In genomic region chr13:74363859-74364235, GRCm38 (mm10) we compare ENCODE assay signal across 11 mouse cellular contexts. TPM values are rescaled to one million over a fixed set of nuclear protein-coding genes. Genes with fewer than 3 reads are reported as not detected.
A peak's percentile ranks its signal among the peaks of the same experiment; 100 is the strongest.
DNase-seq lines count a peak whose midpoint lies in the region; ATAC-seq and TF ChIP-seq lines count a peak whose summit lies in the region.
"Had no signal": no experiment of that assay in that cellular context is flagged by ENCODE, and none has a peak within 500 bp of the region (broad histone marks: within the 10 kb centered on the region; RNA-seq: fewer than 3 reads in every experiment).

Gene Lrrc14b (minus strand): TSS chr13:74364005.

- no peak within 1 kb of the TSS for H3K4me2 ChIP-seq in hindbrain, embryonic 15.5 days
- no peak within 1 kb of the TSS for H3K4me2 ChIP-seq in hindbrain, embryonic 12.5 days (replicated peaks)
- no peak within 1 kb of the TSS for H3K4me2 ChIP-seq in limb, embryonic 14.5 days (replicated peaks; ENCODE audit: low read depth, low read length, severe bottlenecking)
- H3K4me2 ChIP-seq in hindbrain, embryonic 13.5 days = no peak within 1 kb of the TSS
- H3K4me2 ChIP-seq in intestine, postnatal 0 days (replicated peaks; ENCODE audit: low read depth) = no peak within 1 kb of the TSS
- H3K4me2 ChIP-seq: embryonic facial prominence, embryonic 13.5 days; midbrain, embryonic 12.5 days had no signal

- H3K4me1 ChIP-seq in hindbrain, embryonic 15.5 days (replicated peaks) = no peaks in the 10 kb centered on the region
- H3K4me1 ChIP-seq in hindbrain, embryonic 12.5 days = no peaks in the 10 kb centered on the region
- no peaks in the 10 kb centered on the region for H3K4me1 ChIP-seq in limb, embryonic 14.5 days (ENCODE audit: control insufficient read depth, insufficient read depth, low read length)
- H3K4me1 ChIP-seq in hindbrain, embryonic 13.5 days (replicated peaks) = no peaks in the 10 kb centered on the region
- H3K4me1 ChIP-seq in intestine, postnatal 0 days (replicated peaks; ENCODE audit: control insufficient read depth, insufficient read depth, low read length) = no peaks in the 10 kb centered on the region
- H3K4me1 ChIP-seq: embryonic facial prominence, embryonic 13.5 days; midbrain, embryonic 12.5 days had no signal

- H3K9ac ChIP-seq in hindbrain, embryonic 15.5 days = no peak within 1 kb of the TSS
- H3K9ac ChIP-seq in hindbrain, embryonic 12.5 days = no peak within 1 kb of the TSS
- no peak within 1 kb of the TSS for H3K9ac ChIP-seq in limb, embryonic 14.5 days (ENCODE audit: low read depth, low read length, severe bottlenecking)
- H3K9ac ChIP-seq in hindbrain, embryonic 13.5 days = no peak within 1 kb of the TSS
- no peak within 1 kb of the TSS for H3K9ac ChIP-seq in intestine, postnatal 0 days (ENCODE audit: low read depth, low read length)
- H3K9ac ChIP-seq: embryonic facial prominence, embryonic 13.5 days; midbrain, embryonic 12.5 days had no signal

- 0 out of 2 replicates have a peak, but pooled peaks have one; percentile 7 for ATAC-seq in hindbrain, embryonic 15.5 days (ENCODE audit: low FRiP score, low read depth)
- no peak for ATAC-seq in hindbrain, embryonic 12.5 days (ENCODE audit: low FRiP score)
- no peak for ATAC-seq in limb, embryonic 14.5 days (ENCODE audit: low FRiP score, low read depth)
- ATAC-seq in CD4-positive, CD25-positive, alpha-beta regulatory T cell, adult 4 months = no peak
- no peak for ATAC-seq in hindbrain, embryonic 13.5 days (ENCODE audit: low FRiP score)
- ATAC-seq in intestine, postnatal 0 days = no peak; the same call in 1 of the 2 replicates

- peak; percentile 31 to 58 for DNase-seq in adrenal gland, postnatal 36 days
- DNase-seq in heart, adult 11 months = peak; percentile 97
- peak; percentile 22 for DNase-seq in limb, embryonic 14.5 days (ENCODE audit: low spot score)

- TF ChIP-seq POLR2A in limb, embryonic 14.5 days (IDR thresholded peaks at IDR 0.05; ENCODE audit: borderline replicate concordance, extremely low read depth, insufficient read depth, insufficient read length) = no peak

- H3K27me3 ChIP-seq in hindbrain, embryonic 15.5 days = no peaks in the 10 kb centered on the region
- H3K27me3 ChIP-seq in hindbrain, embryonic 12.5 days = no peaks in the 10 kb centered on the region
- no peaks in the 10 kb centered on the region for H3K27me3 ChIP-seq in limb, embryonic 14.5 days (ENCODE audit: control insufficient read depth, insufficient read depth, low read length)
- no peaks in the 10 kb centered on the region for H3K27me3 ChIP-seq in hindbrain, embryonic 13.5 days
- H3K27me3 ChIP-seq in intestine, postnatal 0 days (replicated peaks; ENCODE audit: control insufficient read depth, insufficient read depth, low read length) = no peaks in the 10 kb centered on the region
- H3K27me3 ChIP-seq: CH12.LX; embryonic facial prominence, embryonic 13.5 days; midbrain, embryonic 12.5 days had no signal

- no peak within 1 kb of the TSS for H3K4me3 ChIP-seq in hindbrain, embryonic 15.5 days
- no peak within 1 kb of the TSS for H3K4me3 ChIP-seq in hindbrain, embryonic 12.5 days
- no peak within 1 kb of the TSS for H3K4me3 ChIP-seq in limb, embryonic 14.5 days (replicated peaks; ENCODE audit: low read length)
- no peak within 1 kb of the TSS for H3K4me3 ChIP-seq in hindbrain, embryonic 13.5 days
- no peak within 1 kb of the TSS for H3K4me3 ChIP-seq in intestine, postnatal 0 days (ENCODE audit: low read depth, low read length)
- H3K4me3 ChIP-seq: embryonic facial prominence, embryonic 13.5 days; midbrain, embryonic 12.5 days had no signal

- H3K27ac ChIP-seq in hindbrain, embryonic 15.5 days (replicated peaks) = no peak within 1 kb of the TSS
- H3K27ac ChIP-seq in hindbrain, embryonic 12.5 days = no peak within 1 kb of the TSS
- no peak within 1 kb of the TSS for H3K27ac ChIP-seq in limb, embryonic 14.5 days (replicated peaks; ENCODE audit: low read depth, low read length)
- H3K27ac ChIP-seq in hindbrain, embryonic 13.5 days = no peak within 1 kb of the TSS
- no peak within 1 kb of the TSS for H3K27ac ChIP-seq in intestine, postnatal 0 days (ENCODE audit: low read depth, low read length)
- H3K27ac ChIP-seq: embryonic facial prominence, embryonic 13.5 days; midbrain, embryonic 12.5 days had no signal

- no peaks in the 10 kb centered on the region for H3K9me3 ChIP-seq in hindbrain, embryonic 15.5 days
- H3K9me3 ChIP-seq in hindbrain, embryonic 12.5 days (replicated peaks) = no peaks in the 10 kb centered on the region
- H3K9me3 ChIP-seq in limb, embryonic 14.5 days (ENCODE audit: control insufficient read depth, low read length) = no peaks in the 10 kb centered on the region
- no peaks in the 10 kb centered on the region for H3K9me3 ChIP-seq in hindbrain, embryonic 13.5 days
- no peaks in the 10 kb centered on the region for H3K9me3 ChIP-seq in intestine, postnatal 0 days (ENCODE audit: control insufficient read depth)
- H3K9me3 ChIP-seq: embryonic facial prominence, embryonic 13.5 days; midbrain, embryonic 12.5 days had no signal

- H3K36me3 ChIP-seq in hindbrain, embryonic 15.5 days = peaks cover 19% of the 10 kb centered on the region
- peaks cover 20% of the 10 kb centered on the region for H3K36me3 ChIP-seq in hindbrain, embryonic 12.5 days
- H3K36me3 ChIP-seq in limb, embryonic 14.5 days (ENCODE audit: control insufficient read depth, insufficient read depth, low read length) = peaks cover 25% of the 10 kb centered on the region
- peaks cover 45% of the 10 kb centered on the region for H3K36me3 ChIP-seq in hindbrain, embryonic 13.5 days
- peaks cover 15% of the 10 kb centered on the region for H3K36me3 ChIP-seq in intestine, postnatal 0 days (ENCODE audit: control insufficient read depth, insufficient read depth)

- TF ChIP-seq CTCF in intestine, postnatal 0 days (IDR thresholded peaks at IDR 0.05; ENCODE audit: low read depth) = no peak

- WGBS in hindbrain, embryonic 15.5 days = 71% methylated on average over 8 of the region's 8 CpGs
- 85% methylated on average over 8 of the region's 8 CpGs for WGBS in hindbrain, embryonic 12.5 days
- WGBS in limb, embryonic 14.5 days = 78% methylated on average over 8 of the region's 8 CpGs
- WGBS in hindbrain, embryonic 13.5 days = 81% methylated on average over 8 of the region's 8 CpGs
- 65% methylated on average over 8 of the region's 8 CpGs for WGBS in intestine, postnatal 0 days

RNA-seq across cellular contexts. Expression of gene Lrrc14b, which starts in this region (rescaled TPM):
- not detected in 2 replicates for polyA plus RNA-seq in hindbrain, embryonic 15.5 days (2015; fragmentation: Nextera tagmentation; extraction: Ambion mirVana)
- polyA plus RNA-seq in hindbrain, embryonic 12.5 days (2016; fragmentation: Nextera tagmentation; extraction: Ambion mirVana) = not detected in 2 replicates
- under 1 TPM; 0.23 to 0.36 TPM for total RNA-seq in adrenal gland, postnatal 36 days (2021)
- 0.58 TPM in 2 replicates for polyA plus RNA-seq in limb, embryonic 14.5 days (2012; rRNA removed)
- not detected in 2 replicates for polyA plus RNA-seq in limb, embryonic 14.5 days (2014; fragmentation: Nextera tagmentation; extraction: Ambion mirVana)
- not detected for polyA plus RNA-seq in CD4-positive, CD25-positive, alpha-beta regulatory T cell, adult 4 months (2017; shearing (Covaris generic))
- polyA plus RNA-seq in hindbrain, embryonic 13.5 days (2015; fragmentation: Nextera tagmentation; extraction: Ambion mirVana) = not detected in 2 replicates
- not detected in 2 replicates for polyA plus RNA-seq in intestine, postnatal 0 days (2015; fragmentation: Nextera tagmentation; extraction: Ambion mirVana)
- polyA plus RNA-seq: embryonic facial prominence, embryonic 13.5 days; midbrain, embryonic 12.5 days had no signal

Comparison
In these comparisons a context has a peak if more than half of its experiments do, and no peak if none do; other contexts are left out.
1. Peak in ATAC-seq in hindbrain, embryonic 15.5 days; RNA of the gene not detected or under 1 TPM.
2. Peak in DNase-seq in adrenal gland, postnatal 36 days; RNA of the gene not detected or under 1 TPM.
3. Peak in DNase-seq in limb, embryonic 14.5 days; RNA of the gene not detected or under 1 TPM.
4. DNase-seq: peak in every context shown above with its lines; median percentile 97 in heart, adult 11 months; 44 in adrenal gland, postnatal 36 days; 22 in limb, embryonic 14.5 days.